ENCODE assay signal across 19 mouse cellular contexts in genomic region chr4:109411377-109411967, GRCm38 (mm10). TPM values are rescaled to one million over a fixed set of nuclear protein-coding genes. Genes with fewer than 3 reads are reported as not detected.
DNase-seq lines count a peak whose midpoint lies in the region; ATAC-seq lines count a peak whose summit lies in the region.
"Had no signal": no experiment of that assay in that cellular context is flagged by ENCODE, and none has a peak within 500 bp of the region (broad histone marks: within the 10 kb centered on the region; RNA-seq: fewer than 3 reads in every experiment).

No protein-coding gene starts in this region.

- 66% methylated on average over 6 of the region's 6 CpGs for WGBS in heart, embryonic 11.5 days (ENCODE audit: insufficient replicate concordance)
- 90% methylated on average over 6 of the region's 6 CpGs for WGBS in midbrain, embryonic 10.5 days
- WGBS in midbrain, embryonic 15.5 days: 86% methylated on average over 6 of the region's 6 CpGs
- 28% methylated on average over 6 of the region's 6 CpGs for WGBS in liver, embryonic 16.5 days (ENCODE audit: insufficient replicate concordance)

- ATAC-seq in heart, embryonic 11.5 days (replicated peaks; ENCODE audit: insufficient number of reproducible peaks, low FRiP score, low TSS enrichment): no peak; the same call in 1 of the 2 replicates
- no peak for ATAC-seq in midbrain, embryonic 15.5 days (replicated peaks)
- peak; percentile 44 for ATAC-seq in erythroblast, adult 5-6 weeks (replicated peaks; ENCODE audit: low FRiP score, poor library complexity, severe bottlenecking)
- peak; percentile 55 for ATAC-seq in liver, embryonic 16.5 days (ENCODE audit: low read depth)
- ATAC-seq: forebrain, embryonic 16.5 days had no signal

- H3K27me3 ChIP-seq in heart, embryonic 11.5 days (ENCODE audit: control insufficient read depth, insufficient read depth, low read length): no peaks in the 10 kb centered on the region
- peaks cover 20% of the 10 kb centered on the region for H3K27me3 ChIP-seq in midbrain, embryonic 10.5 days (ENCODE audit: low read depth, poor library complexity, severe bottlenecking)
- no peaks in the 10 kb centered on the region for H3K27me3 ChIP-seq in midbrain, embryonic 15.5 days (replicated peaks)
- no peaks in the 10 kb centered on the region for H3K27me3 ChIP-seq in liver, embryonic 16.5 days (ENCODE audit: control insufficient read depth, insufficient read depth, low read depth, low read length)
- H3K27me3 ChIP-seq: embryonic facial prominence, embryonic 13.5 days; lung, embryonic 15.5 days had no signal

- no peak for DNase-seq in heart, postnatal 36 days
- no peak for DNase-seq in midbrain, embryonic 10.5 days (ENCODE audit: low spot score)
- no peak for DNase-seq in thymus, postnatal 0 days (ENCODE audit: low spot score)
- DNase-seq in cerebellum, postnatal 10 days: no peak
- DNase-seq: adrenal gland, adult 8-10 months; cerebellum, postnatal 36 days; gastrocnemius, postnatal 10 days; heart, postnatal 4 days; kidney, adult 11 months; kidney, postnatal 36 days; left cerebral cortex, postnatal 4 days; thymus, postnatal 4 days had no signal

- peak overlapping the region; percentile 36 for H3K4me2 ChIP-seq in heart, embryonic 11.5 days
- no peak overlapping the region for H3K4me2 ChIP-seq in midbrain, embryonic 15.5 days
- peak overlapping the region; percentile 77 for H3K4me2 ChIP-seq in liver, embryonic 16.5 days (ENCODE audit: low read depth, low read length)
- H3K4me2 ChIP-seq: embryonic facial prominence, embryonic 13.5 days; lung, embryonic 15.5 days had no signal

- no peak overlapping the region; the same call in 1 of the 2 replicates for H3K4me3 ChIP-seq in heart, embryonic 11.5 days (ENCODE audit: low read depth, low read length)
- no peak overlapping the region for H3K4me3 ChIP-seq in midbrain, embryonic 10.5 days
- no peak overlapping the region for H3K4me3 ChIP-seq in midbrain, embryonic 15.5 days
- H3K4me3 ChIP-seq in liver, embryonic 16.5 days (ENCODE audit: low read depth, low read length): peak overlapping the region; percentile 49
- H3K4me3 ChIP-seq: embryonic facial prominence, embryonic 13.5 days; lung, embryonic 15.5 days had no signal

- H3K9me3 ChIP-seq in heart, embryonic 11.5 days (replicated peaks; ENCODE audit: control insufficient read depth, low read length): no peaks in the 10 kb centered on the region
- H3K9me3 ChIP-seq in midbrain, embryonic 10.5 days (replicated peaks): no peaks in the 10 kb centered on the region
- no peaks in the 10 kb centered on the region for H3K9me3 ChIP-seq in midbrain, embryonic 15.5 days
- no peaks in the 10 kb centered on the region for H3K9me3 ChIP-seq in liver, embryonic 16.5 days (replicated peaks; ENCODE audit: control insufficient read depth, low read length)
- H3K9me3 ChIP-seq: embryonic facial prominence, embryonic 13.5 days; lung, embryonic 15.5 days had no signal

- peak overlapping the region; percentile 39; the same call in 1 of the 2 replicates for H3K9ac ChIP-seq in heart, embryonic 11.5 days (ENCODE audit: low read depth, low read length)
- no peak overlapping the region for H3K9ac ChIP-seq in midbrain, embryonic 15.5 days
- peak overlapping the region; percentile 73 for H3K9ac ChIP-seq in liver, embryonic 16.5 days (ENCODE audit: low read depth, low read length)
- H3K9ac ChIP-seq: embryonic facial prominence, embryonic 13.5 days; lung, embryonic 15.5 days had no signal

- intact Hi-C loops in heart, postnatal 36 days (cut with DNase I): no loop called here

- H3K27ac ChIP-seq in heart, embryonic 11.5 days (ENCODE audit: low read depth, low read length): peak overlapping the region; percentile 91
- peak overlapping the region; percentile 55; the same call in 1 of the 2 replicates for H3K27ac ChIP-seq in midbrain, embryonic 10.5 days (replicated peaks)
- no peak overlapping the region for H3K27ac ChIP-seq in midbrain, embryonic 15.5 days
- peak overlapping the region; percentile 98 for H3K27ac ChIP-seq in liver, embryonic 16.5 days (ENCODE audit: low read length)
- H3K27ac ChIP-seq: embryonic facial prominence, embryonic 13.5 days; lung, embryonic 15.5 days had no signal

- peaks cover 21% of the 10 kb centered on the region for H3K4me1 ChIP-seq in heart, embryonic 11.5 days (ENCODE audit: control insufficient read depth, insufficient read depth, low read length)
- H3K4me1 ChIP-seq in midbrain, embryonic 10.5 days: peaks cover 11% of the 10 kb centered on the region
- H3K4me1 ChIP-seq in midbrain, embryonic 15.5 days: peaks cover under 1% of the 10 kb centered on the region; the same call in 1 of the 2 replicates
- H3K4me1 ChIP-seq in liver, embryonic 16.5 days (ENCODE audit: control insufficient read depth, low read depth, low read length): peaks cover 71% of the 10 kb centered on the region

- H3K36me3 ChIP-seq in heart, embryonic 11.5 days (ENCODE audit: control insufficient read depth, insufficient read depth, low read length): no peaks in the 10 kb centered on the region
- H3K36me3 ChIP-seq in midbrain, embryonic 10.5 days: no peaks in the 10 kb centered on the region
- no peaks in the 10 kb centered on the region for H3K36me3 ChIP-seq in midbrain, embryonic 15.5 days (replicated peaks)
- H3K36me3 ChIP-seq in liver, embryonic 16.5 days (ENCODE audit: control insufficient read depth, insufficient read depth): no peaks in the 10 kb centered on the region
- H3K36me3 ChIP-seq: embryonic facial prominence, embryonic 13.5 days; lung, embryonic 15.5 days had no signal

RNA-seq across cellular contexts. Expression of gene Ttc39a, which starts 5.0 kb away (rescaled TPM):
- polyA plus RNA-seq in heart, embryonic 11.5 days (2014; fragmentation: Nextera tagmentation; extraction: Ambion mirVana): 10.8 and 11.4 TPM in 2 replicates
- total RNA-seq in heart, postnatal 36 days (2021): 1 to 10 TPM in 1 of 2 experiments, under 1 TPM in 1; 0.89 to 1.4 TPM
- polyA plus RNA-seq in midbrain, embryonic 10.5 days (2016; fragmentation: Nextera tagmentation; extraction: Ambion mirVana): 2.4 and 2.9 TPM in 2 replicates
- 2.0 and 2.4 TPM in 2 replicates for polyA plus RNA-seq in midbrain, embryonic 15.5 days (2015; fragmentation: Nextera tagmentation; extraction: Ambion mirVana)
- 10.8 and 15.0 TPM in 2 replicates for total RNA-seq in erythroblast, adult 5-6 weeks (2015; ENCODE audit: low replicate concordance)
- 16.7 and 17.4 TPM in 2 replicates for total RNA-seq in erythroblast, adult 5-6 weeks (2017; ENCODE audit: low replicate concordance)
- 10.4 and 11.8 TPM in 2 replicates for polyA plus RNA-seq in liver, embryonic 16.5 days (2015; fragmentation: Nextera tagmentation; extraction: Ambion mirVana)
- polyA plus RNA-seq in thymus, postnatal 0 days (2015; fragmentation: Nextera tagmentation; extraction: Ambion mirVana): 4.2 and 4.3 TPM in 2 replicates

Comparison
In these comparisons a context has a peak if more than half of its experiments do, and no peak if none do; other contexts are left out.
1. ATAC-seq: peak in erythroblast, adult 5-6 weeks (single experiment) and liver, embryonic 16.5 days (single experiment); none in heart, embryonic 11.5 days (single experiment) and midbrain, embryonic 15.5 days (single experiment).